Mouse (Mus musculus): Measurements from ENCODE around the gene Mrgprg.

Mrgprg gene

GRCm38 (mm10) chr7:143755357-143756124 lies 11.3 kb downstream of the Mrgprg start:
- no peak for DNase-seq (ENCODE audit: low spot score)

GRCm38 (mm10) chr7:143753990-143754715 lies 12.6 kb downstream of the Mrgprg start:
- peak; percentile 69 for DNase-seq (ENCODE audit: low spot score)

GRCm38 (mm10) chr7:143752606-143753005 lies 14.2 kb downstream of the Mrgprg start:
- DNase-seq (ENCODE audit: low spot score) = no peak

GRCm38 (mm10) chr7:143752056-143752455 lies 14.7 kb downstream of the Mrgprg start:
- DNase-seq (ENCODE audit: low spot score) = no peak

- DNase-seq (ENCODE audit: low spot score) = peak; percentile 35
Measured at GRCm38 (mm10) chr7:143751380-143751779, 15.4 kb downstream of the Mrgprg start.

GRCm38 (mm10) chr7:143749045-143749444 lies 17.7 kb downstream of the Mrgprg start:
- DNase-seq (ENCODE audit: low spot score) = no peak

- DNase-seq (ENCODE audit: low spot score) = peak; percentile 92
Measured at GRCm38 (mm10) chr7:143748041-143748868, 18.5 kb downstream of the Mrgprg start.

GRCm38 (mm10) chr7:143740653-143741052 lies 26.1 kb downstream of the Mrgprg start:
- DNase-seq (ENCODE audit: low spot score) = no peak

- DNase-seq (ENCODE audit: low spot score) = peak; percentile 90
Measured at GRCm38 (mm10) chr7:143739511-143740461, 27.0 kb downstream of the Mrgprg start.

- peak; percentile 51 for DNase-seq (ENCODE audit: low spot score)
Measured at GRCm38 (mm10) chr7:143738601-143739006, 28.2 kb downstream of the Mrgprg start.

GRCm38 (mm10) chr7:143738194-143738593 lies 28.6 kb downstream of the Mrgprg start:
- no peak for DNase-seq (ENCODE audit: low spot score)

GRCm38 (mm10) chr7:143733746-143734145 lies 33.0 kb downstream of the Mrgprg start:
- DNase-seq (ENCODE audit: low spot score) = no peak

GRCm38 (mm10) chr7:143729886-143730285 lies 36.9 kb downstream of the Mrgprg start:
- DNase-seq (ENCODE audit: low spot score) = no peak

GRCm38 (mm10) chr7:143726396-143726795 lies 40.4 kb downstream of the Mrgprg start:
- DNase-seq (ENCODE audit: low spot score) = peak; percentile 70

- peak; percentile 87 for DNase-seq (ENCODE audit: low spot score)
Measured at GRCm38 (mm10) chr7:143723841-143724240, 43.0 kb downstream of the Mrgprg start.

GRCm38 (mm10) chr7:143722646-143723045 lies 44.1 kb downstream of the Mrgprg start:
- DNase-seq (ENCODE audit: low spot score) = no peak

- peak; percentile 69 for DNase-seq (ENCODE audit: low spot score)
Measured at GRCm38 (mm10) chr7:143717811-143718210, 49.0 kb downstream of the Mrgprg start.
